Mouse (Mus musculus) neural tube, embryonic 13.5 days (tissue): ENCODE data around the gene Pnpt1. TPM values are rescaled to one million over a fixed set of nuclear protein-coding genes. Genes with fewer than 3 reads are reported as not detected.

ENCODE experiments used
- ATAC-seq: fragments of 200-750 bp; cut with Nextera tagmentation; 2 replicates; pipeline ENCODE4 v1.8.0; 2017; ENCODE audit warnings: low read depth, mild to moderate bottlenecking, moderate TSS enrichment, moderate library complexity
- H3K27ac ChIP-seq: fragments of 300-500 bp; sonication (generic); replicated peaks from 2 replicates; pipeline ENCODE4 v1.5.1; 2015; ENCODE audit warnings: moderate library complexity, mild to moderate bottlenecking, inconsistent platforms
- H3K27me3 ChIP-seq: fragments of 300-500 bp; sonication (generic); 2 replicates; pipeline ENCODE4 v1.6.1; 2015; ENCODE audit warnings: mild to moderate bottlenecking, inconsistent platforms
- H3K36me3 ChIP-seq: fragments of 300-500 bp; sonication (generic); 2 replicates; pipeline ENCODE4 v1.6.1; 2015; ENCODE audit warnings: mild to moderate bottlenecking, inconsistent platforms
- H3K4me1 ChIP-seq: fragments of 300-500 bp; sonication (generic); replicated peaks from 2 replicates; pipeline ENCODE4 v1.6.1; 2015; ENCODE audit warnings: inconsistent platforms
- H3K4me2 ChIP-seq: fragments of 300-500 bp; sonication (generic); 2 replicates; pipeline ENCODE4 v1.6.1; 2015; ENCODE audit warnings: inconsistent platforms, mild to moderate bottlenecking, moderate library complexity
- H3K4me3 ChIP-seq: fragments of 300-500 bp; sonication (generic); 2 replicates; pipeline ENCODE4 v1.5.1; 2015; ENCODE audit warnings: mild to moderate bottlenecking, inconsistent platforms
- H3K9ac ChIP-seq: fragments of 300-500 bp; sonication (generic); 2 replicates; pipeline ENCODE4 v1.6.1; 2015; ENCODE audit warnings: moderate library complexity, mild to moderate bottlenecking, inconsistent platforms
- H3K9me3 ChIP-seq: fragments of 300-500 bp; sonication (generic); 2 replicates; pipeline ENCODE4 v1.6.1; 2016; ENCODE audit warnings: inconsistent platforms
- WGBS: fragments of 180-500 bp; shearing (Covaris S2); methylation state at CpG from one replicate; pipeline ENCODE4 v1.1.7; 2015; 5-methylcytosine and 5-hydroxymethylcytosine counted together
- polyA plus RNA-seq: library from polyadenylated mRNA; unstranded; fragments of >200 nt; fragmentation: Nextera tagmentation; extraction: Ambion mirVana; gene quantifications from 2 replicates; pipeline ENCODE4 v1.2.1, GENCODE M21; 2015

The Pnpt1 gene
- polyA plus RNA-seq, 1 experiment from 2014 or later: 30.8 TPM

- H3K4me3 ChIP-seq: no peak overlapping the region
- H3K27ac ChIP-seq: no peak overlapping the region
- no peaks in the 10 kb centered on the region for H3K27me3 ChIP-seq
- no peak overlapping the region for H3K4me2 ChIP-seq
- 100% methylated on average over 1 of the region's 1 CpGs for WGBS
- H3K9ac ChIP-seq: no peak overlapping the region
- H3K4me1 ChIP-seq: no peaks in the 10 kb centered on the region
- H3K9me3 ChIP-seq: no peaks in the 10 kb centered on the region
- H3K36me3 ChIP-seq: peaks cover 17% of the 10 kb centered on the region
- no peak for ATAC-seq
Measured at GRCm38 (mm10) chr11:29179319-29179718, 48.8 kb downstream of the Pnpt1 start.

- H3K4me3 ChIP-seq: no peak overlapping the region
- no peaks in the 10 kb centered on the region for H3K9me3 ChIP-seq
- ATAC-seq: no peak
- 84% methylated on average over 3 of the region's 3 CpGs for WGBS
- no peaks in the 10 kb centered on the region for H3K27me3 ChIP-seq
- H3K4me1 ChIP-seq: no peaks in the 10 kb centered on the region
- peaks cover 29% of the 10 kb centered on the region for H3K36me3 ChIP-seq
- no peak overlapping the region for H3K4me2 ChIP-seq
- H3K9ac ChIP-seq: no peak overlapping the region
- H3K27ac ChIP-seq: no peak overlapping the region
Measured at GRCm38 (mm10) chr11:29180657-29181056, 50.1 kb downstream of the Pnpt1 start.

- H3K4me1 ChIP-seq: no peaks in the 10 kb centered on the region
- H3K9me3 ChIP-seq: no peaks in the 10 kb centered on the region
- H3K9ac ChIP-seq: no peak overlapping the region
- H3K27me3 ChIP-seq: no peaks in the 10 kb centered on the region
- 95% methylated on average over 5 of the region's 5 CpGs for WGBS
- ATAC-seq: no peak
- peaks cover 40% of the 10 kb centered on the region for H3K36me3 ChIP-seq
- H3K4me3 ChIP-seq: no peak overlapping the region
- no peak overlapping the region for H3K27ac ChIP-seq
- H3K4me2 ChIP-seq: no peak overlapping the region
Measured at GRCm38 (mm10) chr11:29181751-29182150, 51.2 kb downstream of the Pnpt1 start.

- WGBS: 86% methylated on average over 2 of the region's 2 CpGs
- peaks cover 56% of the 10 kb centered on the region for H3K36me3 ChIP-seq
Measured at GRCm38 (mm10) chr11:29188981-29189380, 58.4 kb downstream of the Pnpt1 start.

GRCm38 (mm10) chr11:29203653-29204052 lies 73.1 kb downstream of the Pnpt1 start:
- 82% methylated on average over 5 of the region's 5 CpGs for WGBS
- no peak overlapping the region for H3K4me3 ChIP-seq
- no peak overlapping the region for H3K9ac ChIP-seq
- H3K4me2 ChIP-seq: no peak overlapping the region
- no peak overlapping the region for H3K27ac ChIP-seq
- peaks cover 45% of the 10 kb centered on the region for H3K36me3 ChIP-seq
- H3K4me1 ChIP-seq: no peaks in the 10 kb centered on the region
- ATAC-seq: no peak
- no peaks in the 10 kb centered on the region for H3K9me3 ChIP-seq
- no peaks in the 10 kb centered on the region for H3K27me3 ChIP-seq

More at GRCm38 (mm10) chr11:29188981-29189380, 58.4 kb downstream of the Pnpt1 start:
- Histone ChIP-seq H3K9ac (no peak overlapping the region), H3K27ac (no peak overlapping the region), H3K9me3 (no peaks in the 10 kb centered on the region), H3K4me2 (no peak overlapping the region), H3K4me1 (no peaks in the 10 kb centered on the region), H3K4me3 (no peak overlapping the region), H3K27me3 (no peaks in the 10 kb centered on the region)
- no peak for ATAC-seq

- no peaks in the 10 kb centered on the region for H3K4me1 ChIP-seq
- H3K36me3 ChIP-seq: peaks cover 37% of the 10 kb centered on the region
- H3K27me3 ChIP-seq: no peaks in the 10 kb centered on the region
- no peak for ATAC-seq
- H3K27ac ChIP-seq: no peak overlapping the region
- no peaks in the 10 kb centered on the region for H3K9me3 ChIP-seq
- no peak overlapping the region for H3K4me3 ChIP-seq
- H3K9ac ChIP-seq: no peak overlapping the region
- H3K4me2 ChIP-seq: no peak overlapping the region
- 95% methylated on average over 2 of the region's 2 CpGs for WGBS
Measured at GRCm38 (mm10) chr11:29209774-29210173, 79.2 kb downstream of the Pnpt1 start.

Other genes starting within 250 kb of the Pnpt1 start
- 80.8 and 82.7 TPM in 2 replicates for gene Ppp4r3b, start 42.1 kb downstream of the Pnpt1 start, polyA plus RNA-seq
- gene Cfap36, start 116.7 kb downstream of the Pnpt1 start, polyA plus RNA-seq: 117 and 124 TPM in 2 replicates
- gene Ccdc88a, start 242.9 kb downstream of the Pnpt1 start, polyA plus RNA-seq: 71.9 and 74.4 TPM in 2 replicates